Mouse (Mus musculus) heart, embryonic 11.5 days (tissue): ENCODE measurements around the gene Thoc3. TPM values are rescaled to one million over a fixed set of nuclear protein-coding genes. Genes with fewer than 3 reads are reported as not detected.

Source experiments
- ATAC-seq: fragments of 200-750 bp; cut with Nextera tagmentation; replicated peaks from 2 replicates; pipeline ENCODE4 v1.8.0; 2017; ENCODE audit warnings: moderate library complexity; ENCODE audit not compliant: insufficient number of reproducible peaks, low FRiP score, low TSS enrichment
- H3K27ac ChIP-seq: fragments of 300-500 bp; sonication (generic); 2 replicates; pipeline ENCODE4 v1.5.1; 2014; ENCODE audit warnings: mild to moderate bottlenecking, low read depth, low read length
- H3K27me3 ChIP-seq: fragments of 300-500 bp; sonication (generic); 2 replicates; pipeline ENCODE4 v1.6.1; 2014; ENCODE audit warnings: mild to moderate bottlenecking, low read length, mixed read lengths; ENCODE audit not compliant: control insufficient read depth, insufficient read depth
- H3K36me3 ChIP-seq: fragments of 300-500 bp; sonication (generic); 2 replicates; pipeline ENCODE4 v1.6.1; 2014; ENCODE audit warnings: mild to moderate bottlenecking, low read length, moderate library complexity, mixed read lengths; ENCODE audit not compliant: control insufficient read depth, insufficient read depth
- H3K4me1 ChIP-seq: fragments of 300-500 bp; sonication (generic); 2 replicates; pipeline ENCODE4 v1.6.1; 2014; ENCODE audit warnings: low read length; ENCODE audit not compliant: control insufficient read depth, insufficient read depth
- H3K4me2 ChIP-seq: fragments of 300-500 bp; sonication (generic); 2 replicates; pipeline ENCODE4 v1.6.1; 2014; ENCODE audit warnings: mild to moderate bottlenecking, moderate library complexity
- H3K4me3 ChIP-seq: fragments of 300-500 bp; sonication (generic); 2 replicates; pipeline ENCODE4 v1.5.1; 2014; ENCODE audit warnings: low read depth, low read length
- H3K9ac ChIP-seq: fragments of 300-500 bp; sonication (generic); 2 replicates; pipeline ENCODE4 v1.6.1; 2014; ENCODE audit warnings: mild to moderate bottlenecking, low read depth, low read length, moderate library complexity
- H3K9me3 ChIP-seq: fragments of 300-500 bp; sonication (generic); replicated peaks from 2 replicates; pipeline ENCODE4 v1.6.1; 2016; ENCODE audit warnings: low read length; ENCODE audit not compliant: control insufficient read depth
- WGBS: fragments of 180-500 bp; shearing (Covaris S2); extraction: QIAGEN DNeasy Blood & Tissue Kit; methylation state at CpG from one replicate; pipeline ENCODE4 v1.1.7; 2014; ENCODE audit not compliant: insufficient replicate concordance; 5-methylcytosine and 5-hydroxymethylcytosine counted together
- polyA plus RNA-seq: library from polyadenylated mRNA; unstranded; fragments of >200 nt; fragmentation: Nextera tagmentation; extraction: Ambion mirVana; gene quantifications from 2 replicates; pipeline ENCODE4 v1.2.1, GENCODE M21; 2014

Thoc3 gene
- polyA plus RNA-seq, 1 experiment from 2014 or later, result 99.7 TPM

- no peak overlapping the region for H3K4me3 ChIP-seq
- peaks cover 6% of the 10 kb centered on the region; the same call in 1 of the 2 replicates for H3K4me1 ChIP-seq
- no peak overlapping the region for H3K9ac ChIP-seq
- 0 out of 2 replicates have a peak, but pooled peaks cover 4% of the 10 kb centered on the region for H3K27me3 ChIP-seq
- H3K9me3 ChIP-seq, result no peaks in the 10 kb centered on the region
- no peak overlapping the region for H3K4me2 ChIP-seq
- no peak for ATAC-seq
- 82% methylated on average over 4 of the region's 4 CpGs for WGBS
- no peak overlapping the region for H3K27ac ChIP-seq
- no peaks in the 10 kb centered on the region for H3K36me3 ChIP-seq
These were observed 53.6 kb downstream of the Thoc3 start for GRCm38 (mm10) chr13:54415059-54415458.

- peaks cover 6% of the 10 kb centered on the region; the same call in 1 of the 2 replicates for H3K4me1 ChIP-seq
- no peak overlapping the region for H3K4me3 ChIP-seq
- 0 out of 2 replicates have a peak, but pooled peaks cover 4% of the 10 kb centered on the region for H3K27me3 ChIP-seq
- H3K27ac ChIP-seq, result no peak overlapping the region
- H3K36me3 ChIP-seq, result no peaks in the 10 kb centered on the region
- H3K9me3 ChIP-seq, result no peaks in the 10 kb centered on the region
- H3K9ac ChIP-seq, result no peak overlapping the region
- 56% methylated on average over 4 of the region's 4 CpGs for WGBS
- ATAC-seq, result no peak
- no peak overlapping the region for H3K4me2 ChIP-seq
These were observed 55.9 kb downstream of the Thoc3 start for GRCm38 (mm10) chr13:54412721-54413120.

- H3K4me1 ChIP-seq, result peaks cover 6% of the 10 kb centered on the region; the same call in 1 of the 2 replicates
- no peaks in the 10 kb centered on the region for H3K9me3 ChIP-seq
- no peak overlapping the region for H3K4me2 ChIP-seq
- 16% methylated on average over 7 of the region's 7 CpGs for WGBS
- H3K4me3 ChIP-seq, result no peak overlapping the region
- H3K36me3 ChIP-seq, result no peaks in the 10 kb centered on the region
- 0 out of 2 replicates have a peak, but pooled peaks cover 4% of the 10 kb centered on the region for H3K27me3 ChIP-seq
- ATAC-seq, result no peak
- H3K27ac ChIP-seq, result no peak overlapping the region
- no peak overlapping the region for H3K9ac ChIP-seq
These were observed 56.4 kb downstream of the Thoc3 start for GRCm38 (mm10) chr13:54412236-54412635.

- WGBS, result 79% methylated on average over 3 of the region's 3 CpGs
- Histone ChIP-seq H3K9me3 (no peaks in the 10 kb centered on the region), H3K4me1 (peaks cover 6% of the 10 kb centered on the region; the same call in 1 of the 2 replicates), H3K4me3 (no peak overlapping the region), H3K9ac (no peak overlapping the region), H3K27me3 (0 out of 2 replicates have a peak, but pooled peaks cover 4% of the 10 kb centered on the region), H3K4me2 (no peak overlapping the region), H3K27ac (no peak overlapping the region), H3K36me3 (no peaks in the 10 kb centered on the region)
- no peak for ATAC-seq
These were observed 57.0 kb downstream of the Thoc3 start for GRCm38 (mm10) chr13:54411656-54412055.

Other genes with a start within 250 kb of the Thoc3 start
- gene Cplx2, start 97.5 kb downstream of the Thoc3 start, polyA plus RNA-seq, result 2.1 and 3.0 TPM in 2 replicates
- gene Simc1, start 34.9 kb upstream of the Thoc3 start, polyA plus RNA-seq, result 7.0 and 7.6 TPM in 2 replicates
- 126 and 137 TPM in 2 replicates for gene 4833439L19Rik, start 96.6 kb upstream of the Thoc3 start, polyA plus RNA-seq
- 17.6 and 18.4 TPM in 2 replicates for gene Arl10, start 106.2 kb upstream of the Thoc3 start, polyA plus RNA-seq
- gene Nop16, start 121.2 kb upstream of the Thoc3 start, polyA plus RNA-seq, result 61.8 and 65.6 TPM in 2 replicates
- 225 and 241 TPM in 2 replicates for gene Higd2a, start 121.4 kb upstream of the Thoc3 start, polyA plus RNA-seq
- gene Cltb, start 142.5 kb upstream of the Thoc3 start, polyA plus RNA-seq, result 38.6 and 39.5 TPM in 2 replicates
- gene Faf2, start 152.9 kb upstream of the Thoc3 start, polyA plus RNA-seq, result 61.1 and 73.8 TPM in 2 replicates
- gene Rnf44, start 225.1 kb upstream of the Thoc3 start, polyA plus RNA-seq, result 70.7 and 75.8 TPM in 2 replicates
- 0.04 and 0.24 TPM in 2 replicates for gene Cdhr2, start 232.6 kb upstream of the Thoc3 start, polyA plus RNA-seq